Mouse (Mus musculus): ENCODE data around the gene Fjx1. TPM values are rescaled to one million over a fixed set of nuclear protein-coding genes. Genes with fewer than 3 reads are reported as not detected.
A peak's percentile ranks its signal among the peaks of the same experiment; 100 is the strongest.

Gene Fjx1
- polyA plus RNA-seq, 1 experiment from 2014 or later = 8.3 TPM

DNA sequence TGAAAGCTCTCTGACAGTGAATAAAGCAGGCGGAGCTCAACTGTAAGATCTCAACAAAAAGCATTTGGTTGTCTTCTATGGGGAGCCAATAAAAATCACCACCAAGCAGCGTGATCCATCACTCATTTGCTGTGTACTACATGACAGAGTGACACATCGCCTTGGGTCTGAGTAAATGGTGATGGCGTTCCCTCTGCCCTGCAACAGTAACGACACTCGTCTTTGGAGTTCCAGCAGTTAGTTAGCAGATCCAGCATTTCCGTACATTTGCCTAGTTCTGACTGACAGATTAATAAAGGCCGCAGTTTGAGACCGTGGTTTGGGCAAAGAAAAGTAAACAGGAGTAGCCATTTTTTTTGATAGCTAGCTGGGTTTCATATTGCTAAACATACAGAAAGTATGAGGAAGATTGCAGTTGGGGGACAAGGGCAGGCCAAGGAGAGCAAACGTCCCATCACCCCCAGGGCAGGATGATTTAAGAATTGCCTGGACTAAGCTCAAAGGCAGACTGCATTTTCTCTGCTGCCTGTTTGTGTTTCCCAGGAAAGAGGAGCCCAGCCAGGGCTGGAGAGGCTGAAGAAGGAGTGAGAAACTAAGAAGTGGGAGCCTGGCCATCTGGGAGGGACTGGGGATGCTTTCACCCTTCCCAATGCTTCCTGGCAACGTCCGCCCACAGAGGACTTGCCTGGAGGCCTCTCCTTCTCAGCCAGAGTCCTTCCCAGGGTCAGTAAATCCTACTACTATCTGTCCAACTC lies 11.5 kb upstream of the Fjx1 start:
- ATAC-seq (ENCODE audit: insufficient read depth) = peak; percentile 85
- DNase-seq = peak; percentile 76
- Histone ChIP-seq H3K27me3 (ENCODE audit: insufficient read depth, low read length) (no peaks in the 10 kb centered on the region), H3K36me3 (ENCODE audit: insufficient read depth) (no peaks in the 10 kb centered on the region), H3K9me3 (ENCODE audit: low read depth, low read length) (no peaks in the 10 kb centered on the region), H3K4me1 (ENCODE audit: insufficient read depth) (no peaks in the 10 kb centered on the region), H3K27ac (ENCODE audit: low read depth) (peak overlapping the region; percentile 59), H3K4me3 (ENCODE audit: low read depth, low read length) (no peak overlapping the region), H3K4me2 (no peak overlapping the region), H3K9ac (no peak overlapping the region)
- whole genome bisulfite sequencing = 32% methylated on average over 12 of the region's 12 CpGs
- no peak for TF ChIP-seq CTCF (IDR thresholded peaks at IDR 0.05; ENCODE audit: low read depth)

DNA sequence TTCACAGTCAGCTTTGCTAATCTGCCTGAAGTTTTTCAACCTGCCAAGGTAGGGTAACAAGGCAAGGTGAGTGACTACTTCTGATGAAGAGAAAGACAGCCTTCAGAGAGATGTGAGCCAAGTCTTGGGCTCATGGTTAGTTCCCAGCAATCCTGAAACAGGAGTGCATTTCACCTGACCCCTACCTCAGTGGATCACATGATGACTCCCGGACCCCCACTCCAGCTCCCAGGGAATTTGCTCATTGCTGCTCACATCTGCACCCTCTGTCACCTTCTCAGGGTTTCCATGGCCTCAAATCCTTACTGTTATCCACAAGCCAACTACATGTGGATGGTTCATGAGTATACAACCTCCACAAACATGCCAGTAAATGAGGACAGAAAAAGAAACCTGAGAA lies 9.2 kb upstream of the Fjx1 start:
- H3K4me3 ChIP-seq (ENCODE audit: low read depth, low read length) = no peak overlapping the region
- H3K4me1 ChIP-seq (ENCODE audit: insufficient read depth) = no peaks in the 10 kb centered on the region
- TF ChIP-seq CTCF (IDR thresholded peaks at IDR 0.05; ENCODE audit: low read depth) = no peak
- no peaks in the 10 kb centered on the region for H3K9me3 ChIP-seq (ENCODE audit: low read depth, low read length)
- no peak overlapping the region for H3K4me2 ChIP-seq
- H3K27ac ChIP-seq (ENCODE audit: low read depth) = no peak overlapping the region
- no peak for DNase-seq
- no peak overlapping the region for H3K9ac ChIP-seq
- no peaks in the 10 kb centered on the region for H3K36me3 ChIP-seq (ENCODE audit: insufficient read depth)
- H3K27me3 ChIP-seq (ENCODE audit: insufficient read depth, low read length) = no peaks in the 10 kb centered on the region
- no peak for ATAC-seq (ENCODE audit: insufficient read depth)
- WGBS = 93% methylated on average over 1 of the region's 1 CpGs

DNA sequence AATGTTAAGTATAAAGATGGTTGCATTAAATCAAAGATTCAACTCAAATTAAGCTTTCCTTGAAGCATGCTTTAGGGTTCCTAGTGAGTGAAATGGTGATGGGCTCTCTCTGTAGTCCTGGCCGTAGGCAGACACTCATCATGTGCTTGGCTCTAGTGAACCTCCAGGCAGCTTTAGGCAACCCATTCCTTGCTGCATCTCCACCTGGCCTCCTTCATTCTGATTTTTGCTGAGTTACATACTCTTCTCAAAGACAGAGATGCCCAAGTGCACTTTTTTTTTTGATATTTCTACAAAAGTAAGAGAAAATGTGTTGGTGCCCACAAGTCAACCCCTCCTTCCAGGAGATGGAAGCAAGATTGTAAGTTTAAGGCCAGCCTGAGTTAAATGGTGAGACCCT lies 2.8 kb upstream of the Fjx1 start:
- H3K27me3 ChIP-seq (ENCODE audit: insufficient read depth, low read length) = peaks cover 7% of the 10 kb centered on the region
- ATAC-seq (ENCODE audit: insufficient read depth) = no peak
- H3K36me3 ChIP-seq (ENCODE audit: insufficient read depth) = no peaks in the 10 kb centered on the region
- TF ChIP-seq CTCF (IDR thresholded peaks at IDR 0.05; ENCODE audit: low read depth) = no peak
- no peak for DNase-seq
- H3K9ac ChIP-seq = no peak overlapping the region
- 88% methylated on average over 1 of the region's 1 CpGs for WGBS
- no peaks in the 10 kb centered on the region for H3K9me3 ChIP-seq (ENCODE audit: low read depth, low read length)
- no peak overlapping the region for H3K4me3 ChIP-seq (ENCODE audit: low read depth, low read length)
- H3K4me1 ChIP-seq (ENCODE audit: insufficient read depth) = no peaks in the 10 kb centered on the region; the same call in 1 of the 2 replicates
- no peak overlapping the region for H3K27ac ChIP-seq (ENCODE audit: low read depth)
- no peak overlapping the region for H3K4me2 ChIP-seq

DNA sequence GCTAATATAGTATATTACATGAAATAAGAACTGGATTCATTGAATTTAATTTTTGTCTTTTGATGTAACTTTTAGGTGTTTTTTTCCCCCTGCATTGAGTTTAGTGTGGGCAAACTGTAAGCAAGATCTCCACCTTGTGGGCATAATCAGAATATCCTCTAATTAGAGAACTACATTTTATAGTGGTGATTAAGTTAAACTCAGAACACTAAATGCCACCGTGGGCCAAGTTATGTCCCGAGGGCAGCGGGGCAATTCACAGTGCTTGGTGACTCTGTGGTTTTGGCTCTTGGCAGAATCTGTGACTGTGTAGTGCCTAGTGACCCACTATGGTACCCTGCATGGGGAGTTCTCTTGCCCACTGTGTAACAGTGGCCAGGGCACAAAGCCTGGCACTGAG lies 1.1 kb upstream of the Fjx1 start:
- peak; percentile 83 for DNase-seq
- Histone ChIP-seq H3K9ac (no peak overlapping the region), H3K27me3 (ENCODE audit: insufficient read depth, low read length) (peaks cover 7% of the 10 kb centered on the region), H3K36me3 (ENCODE audit: insufficient read depth) (no peaks in the 10 kb centered on the region), H3K27ac (ENCODE audit: low read depth) (no peak overlapping the region), H3K4me3 (ENCODE audit: low read depth, low read length) (no peak overlapping the region), H3K4me1 (ENCODE audit: insufficient read depth) (no peaks in the 10 kb centered on the region; the same call in 1 of the 2 replicates), H3K4me2 (no peak overlapping the region), H3K9me3 (ENCODE audit: low read depth, low read length) (no peaks in the 10 kb centered on the region)
- ATAC-seq (ENCODE audit: insufficient read depth) = no peak
- 33% methylated on average over 3 of the region's 3 CpGs for WGBS
- TF ChIP-seq CTCF (IDR thresholded peaks at IDR 0.05; ENCODE audit: low read depth) = peak; percentile 71

DNA sequence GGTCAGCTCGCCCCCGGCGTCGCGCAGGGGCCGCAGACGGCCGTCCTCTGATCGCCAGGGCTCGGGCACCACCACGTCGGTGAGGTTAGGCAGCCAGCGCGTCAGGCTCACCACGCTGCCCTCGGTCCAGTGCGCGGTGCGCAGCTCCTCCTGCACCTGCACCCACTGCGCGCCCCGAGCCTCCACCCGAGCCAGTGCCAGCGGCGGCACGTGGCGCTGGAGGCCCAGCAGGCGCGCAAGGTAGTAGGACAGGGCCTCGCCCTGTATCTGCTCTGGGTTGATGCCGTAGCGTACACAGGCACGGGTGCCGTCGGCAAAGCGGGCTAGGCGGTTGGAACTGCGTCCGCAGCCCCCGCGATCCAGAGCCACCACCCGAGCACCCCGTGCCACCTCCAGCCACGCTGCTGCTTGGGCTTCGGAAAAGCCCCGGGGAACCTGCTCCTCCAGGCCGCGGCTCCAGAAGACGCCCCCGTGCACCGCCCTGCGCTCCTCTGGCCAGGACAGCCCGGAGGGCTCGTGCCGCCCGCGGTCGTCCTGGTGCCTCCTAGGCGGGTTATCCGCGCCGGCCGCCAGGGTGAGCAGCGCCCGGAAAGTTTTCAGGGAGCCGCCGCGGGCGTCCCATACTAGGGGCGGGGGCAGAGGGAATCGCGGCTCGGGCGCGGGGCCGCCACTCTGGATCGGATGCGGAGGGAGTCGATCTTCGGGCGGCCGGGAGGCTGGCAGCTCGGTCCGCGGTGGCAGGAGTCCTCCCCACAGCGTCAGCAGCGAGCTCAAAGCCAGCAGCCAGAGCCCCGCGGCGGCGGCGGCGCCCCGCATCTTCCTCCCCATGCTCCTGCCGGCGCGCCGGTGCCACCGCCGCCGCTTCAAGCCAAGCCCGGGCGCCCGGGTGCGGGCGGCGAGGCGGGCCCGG lies 1.3 kb downstream of the Fjx1 start:
- peak; percentile 64 for DNase-seq
- Histone ChIP-seq H3K9me3 (ENCODE audit: low read depth, low read length) (no peaks in the 10 kb centered on the region), H3K4me3 (ENCODE audit: low read depth, low read length) (peak overlapping the region; percentile 70), H3K4me1 (ENCODE audit: insufficient read depth) (no peaks in the 10 kb centered on the region; the same call in 1 of the 2 replicates), H3K9ac (peak overlapping the region; percentile 75), H3K4me2 (peak overlapping the region; percentile 98), H3K36me3 (ENCODE audit: insufficient read depth) (no peaks in the 10 kb centered on the region), H3K27ac (ENCODE audit: low read depth) (peak overlapping the region; percentile 80), H3K27me3 (ENCODE audit: insufficient read depth, low read length) (peaks cover 7% of the 10 kb centered on the region)
- peak; percentile 45 for ATAC-seq (ENCODE audit: insufficient read depth)
- peak; percentile 10; the same call in 1 of the 2 replicates for TF ChIP-seq CTCF (IDR thresholded peaks at IDR 0.05; ENCODE audit: low read depth)
- under 1% methylated on average over 109 of the region's 109 CpGs for WGBS

DNA sequence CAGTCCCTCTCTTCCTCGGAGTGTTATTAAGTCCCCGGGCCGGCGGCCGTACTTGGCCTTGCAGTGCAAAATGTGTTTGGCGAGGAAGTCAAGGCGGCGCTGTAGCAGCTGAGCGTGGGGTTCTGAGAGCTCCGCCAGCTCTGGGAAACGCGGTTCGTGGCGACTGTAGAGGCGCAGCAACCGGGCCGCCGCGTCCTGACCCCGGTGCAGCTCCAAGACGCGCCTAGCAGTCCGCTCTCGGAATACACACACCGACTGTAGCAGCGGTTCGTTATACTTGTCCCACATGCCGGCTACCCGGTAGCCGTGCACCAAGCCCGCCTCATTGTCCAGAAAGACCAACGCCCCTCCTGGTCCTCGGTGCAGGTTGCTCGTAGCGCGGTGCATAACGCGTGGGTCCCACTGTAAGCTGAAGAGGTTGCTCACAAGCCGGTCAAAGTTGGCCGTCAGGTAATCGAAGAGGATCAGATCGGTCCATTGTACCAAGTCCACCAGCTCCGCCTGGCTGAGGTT lies 2.0 kb downstream of the Fjx1 start:
- Histone ChIP-seq H3K4me1 (ENCODE audit: insufficient read depth) (no peaks in the 10 kb centered on the region; the same call in 1 of the 2 replicates), H3K36me3 (ENCODE audit: insufficient read depth) (no peaks in the 10 kb centered on the region), H3K4me3 (ENCODE audit: low read depth, low read length) (peak overlapping the region; percentile 70), H3K9ac (peak overlapping the region; percentile 75), H3K27ac (ENCODE audit: low read depth) (no peak overlapping the region), H3K4me2 (peak overlapping the region; percentile 98), H3K9me3 (ENCODE audit: low read depth, low read length) (no peaks in the 10 kb centered on the region), H3K27me3 (ENCODE audit: insufficient read depth, low read length) (peaks cover 7% of the 10 kb centered on the region)
- under 1% methylated on average over 43 of the region's 43 CpGs for WGBS
- peak; percentile 35; the same call in 1 of the 2 replicates for TF ChIP-seq CTCF (IDR thresholded peaks at IDR 0.05; ENCODE audit: low read depth)
- peak; percentile 14 for ATAC-seq (ENCODE audit: insufficient read depth)
- peak; percentile 81 for DNase-seq

All from lung, embryonic 14.5 days (tissue).